Mouse (Mus musculus): ENCODE results near the gene Eipr1. TPM values are rescaled to one million over a fixed set of nuclear protein-coding genes. Genes with fewer than 3 reads are reported as not detected.
A peak's percentile ranks its signal among the peaks of the same experiment; 100 is the strongest.

Gene Eipr1
- polyA plus RNA-seq, 1 experiment from 2014 or later = 77.0 TPM

GRCm38 (mm10) chr12:28750876-28751275 lies 727 bp upstream of the Eipr1 start:
- Histone ChIP-seq H3K36me3 (ENCODE audit: control insufficient read depth, insufficient read depth, low read length) (peaks cover 14% of the 10 kb centered on the region), H3K9ac (replicated peaks; ENCODE audit: low read length) (no peak overlapping the region), H3K27me3 (ENCODE audit: control insufficient read depth, insufficient read depth, low read length) (no peaks in the 10 kb centered on the region), H3K27ac (replicated peaks; ENCODE audit: low read depth, low read length) (0 out of 2 replicates have a peak overlapping the region, but pooled peaks have one; percentile 58), H3K9me3 (ENCODE audit: control insufficient read depth, low read length) (no peaks in the 10 kb centered on the region), H3K4me1 (ENCODE audit: control insufficient read depth, insufficient read depth, low read length) (peaks cover 16% of the 10 kb centered on the region), H3K4me2 (ENCODE audit: low read length) (peak overlapping the region; percentile 81), H3K4me3 (replicated peaks; ENCODE audit: low read depth, low read length) (peak overlapping the region; percentile 72; the same call in 1 of the 2 replicates)
- WGBS = 95% methylated on average over 5 of the region's 5 CpGs
- DNase-seq (no peak), ATAC-seq (ENCODE audit: low FRiP score, low TSS enrichment) (no peak)

DNA sequence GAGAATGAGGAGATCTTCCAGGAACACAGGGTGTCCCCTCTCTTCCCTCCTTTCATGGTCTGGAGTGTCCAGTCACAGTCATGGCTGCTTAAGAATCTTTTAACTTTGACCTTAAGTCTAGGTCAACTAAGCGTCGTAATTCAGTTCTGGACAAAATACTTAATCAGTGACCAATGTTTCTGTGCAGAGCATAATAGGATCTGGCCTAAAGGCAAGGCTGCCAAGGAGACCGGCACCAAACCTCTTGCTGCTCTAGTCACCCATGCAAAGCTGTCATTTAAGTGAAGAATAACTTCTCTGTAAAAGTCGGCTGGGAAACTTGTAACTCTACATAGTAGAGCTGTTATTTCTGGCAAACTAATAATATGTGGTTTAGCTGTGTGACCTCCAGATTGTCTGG lies 4.4 kb downstream of the Eipr1 start:
- no peaks in the 10 kb centered on the region for H3K36me3 ChIP-seq (ENCODE audit: control insufficient read depth, insufficient read depth, low read length)
- ATAC-seq (ENCODE audit: low FRiP score, low TSS enrichment) = no peak
- H3K4me3 ChIP-seq (replicated peaks; ENCODE audit: low read depth, low read length) = no peak overlapping the region
- 84% methylated on average over 4 of the region's 4 CpGs for WGBS
- H3K27ac ChIP-seq (replicated peaks; ENCODE audit: low read depth, low read length) = no peak overlapping the region
- no peaks in the 10 kb centered on the region for H3K9me3 ChIP-seq (ENCODE audit: control insufficient read depth, low read length)
- H3K4me1 ChIP-seq (ENCODE audit: control insufficient read depth, insufficient read depth, low read length) = peaks cover 10% of the 10 kb centered on the region
- H3K27me3 ChIP-seq (ENCODE audit: control insufficient read depth, insufficient read depth, low read length) = no peaks in the 10 kb centered on the region
- no peak overlapping the region for H3K9ac ChIP-seq (replicated peaks; ENCODE audit: low read length)
- no peak for DNase-seq
- H3K4me2 ChIP-seq (ENCODE audit: low read length) = no peak overlapping the region

DNA sequence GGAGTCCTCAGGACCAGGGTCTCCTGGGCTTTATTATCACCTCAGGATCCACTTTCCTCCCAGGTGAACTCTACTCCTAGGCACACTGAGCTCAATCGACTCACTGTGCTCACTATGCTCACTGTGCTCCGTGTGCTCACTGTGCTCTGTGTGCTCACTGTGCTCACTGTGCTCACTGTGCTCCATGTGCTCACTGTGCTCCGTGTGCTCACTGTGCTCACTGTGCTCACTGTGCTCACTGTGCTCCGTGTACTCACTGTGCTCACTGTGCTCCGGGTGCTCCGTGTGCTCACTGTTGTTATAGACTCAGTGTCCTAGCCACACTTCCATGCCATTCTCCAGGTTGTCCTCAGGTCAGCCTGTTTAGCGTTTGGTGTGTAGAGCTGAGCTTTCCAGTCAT lies 18.4 kb downstream of the Eipr1 start:
- no peaks in the 10 kb centered on the region for H3K9me3 ChIP-seq (ENCODE audit: control insufficient read depth, low read length)
- H3K4me2 ChIP-seq (ENCODE audit: low read length) = no peak overlapping the region
- no peak overlapping the region for H3K9ac ChIP-seq (replicated peaks; ENCODE audit: low read length)
- DNase-seq (no peak), ATAC-seq (ENCODE audit: low FRiP score, low TSS enrichment) (no peak)
- peaks cover 7% of the 10 kb centered on the region; the same call in 1 of the 2 replicates for H3K4me1 ChIP-seq (ENCODE audit: control insufficient read depth, insufficient read depth, low read length)
- H3K27me3 ChIP-seq (ENCODE audit: control insufficient read depth, insufficient read depth, low read length) = no peaks in the 10 kb centered on the region
- no peak overlapping the region for H3K4me3 ChIP-seq (replicated peaks; ENCODE audit: low read depth, low read length)
- H3K27ac ChIP-seq (replicated peaks; ENCODE audit: low read depth, low read length) = no peak overlapping the region
- WGBS = 95% methylated on average over 7 of the region's 7 CpGs
- H3K36me3 ChIP-seq (ENCODE audit: control insufficient read depth, insufficient read depth, low read length) = peaks cover 31% of the 10 kb centered on the region

GRCm38 (mm10) chr12:28773815-28774214 lies 22.2 kb downstream of the Eipr1 start:
- H3K4me2 ChIP-seq (ENCODE audit: low read length) = no peak overlapping the region
- DNase-seq = peak; percentile 60
- no peak overlapping the region for H3K27ac ChIP-seq (replicated peaks; ENCODE audit: low read depth, low read length)
- no peak; the same call in 1 of the 2 replicates for ATAC-seq (ENCODE audit: low FRiP score, low TSS enrichment)
- peaks cover 7% of the 10 kb centered on the region; the same call in 1 of the 2 replicates for H3K36me3 ChIP-seq (ENCODE audit: control insufficient read depth, insufficient read depth, low read length)
- no peak overlapping the region for H3K4me3 ChIP-seq (replicated peaks; ENCODE audit: low read depth, low read length)
- H3K9ac ChIP-seq (replicated peaks; ENCODE audit: low read length) = no peak overlapping the region
- peaks cover 16% of the 10 kb centered on the region for H3K4me1 ChIP-seq (ENCODE audit: control insufficient read depth, insufficient read depth, low read length)
- no peaks in the 10 kb centered on the region for H3K9me3 ChIP-seq (ENCODE audit: control insufficient read depth, low read length)
- 80% methylated on average over 3 of the region's 3 CpGs for WGBS
- no peaks in the 10 kb centered on the region for H3K27me3 ChIP-seq (ENCODE audit: control insufficient read depth, insufficient read depth, low read length)

GRCm38 (mm10) chr12:28775120-28775519 lies 23.5 kb downstream of the Eipr1 start:
- no peaks in the 10 kb centered on the region for H3K9me3 ChIP-seq (ENCODE audit: control insufficient read depth, low read length)
- H3K4me1 ChIP-seq (ENCODE audit: control insufficient read depth, insufficient read depth, low read length) = peaks cover 16% of the 10 kb centered on the region
- H3K27me3 ChIP-seq (ENCODE audit: control insufficient read depth, insufficient read depth, low read length) = no peaks in the 10 kb centered on the region
- DNase-seq = peak; percentile 39
- no peak overlapping the region for H3K9ac ChIP-seq (replicated peaks; ENCODE audit: low read length)
- no peak overlapping the region for H3K4me2 ChIP-seq (ENCODE audit: low read length)
- peaks cover under 1% of the 10 kb centered on the region; the same call in 1 of the 2 replicates for H3K36me3 ChIP-seq (ENCODE audit: control insufficient read depth, insufficient read depth, low read length)
- 18% methylated on average over 8 of the region's 8 CpGs for WGBS
- H3K27ac ChIP-seq (replicated peaks; ENCODE audit: low read depth, low read length) = peak overlapping the region; percentile 66; the same call in 1 of the 2 replicates
- ATAC-seq (ENCODE audit: low FRiP score, low TSS enrichment) = no peak
- no peak overlapping the region for H3K4me3 ChIP-seq (replicated peaks; ENCODE audit: low read depth, low read length)

DNA sequence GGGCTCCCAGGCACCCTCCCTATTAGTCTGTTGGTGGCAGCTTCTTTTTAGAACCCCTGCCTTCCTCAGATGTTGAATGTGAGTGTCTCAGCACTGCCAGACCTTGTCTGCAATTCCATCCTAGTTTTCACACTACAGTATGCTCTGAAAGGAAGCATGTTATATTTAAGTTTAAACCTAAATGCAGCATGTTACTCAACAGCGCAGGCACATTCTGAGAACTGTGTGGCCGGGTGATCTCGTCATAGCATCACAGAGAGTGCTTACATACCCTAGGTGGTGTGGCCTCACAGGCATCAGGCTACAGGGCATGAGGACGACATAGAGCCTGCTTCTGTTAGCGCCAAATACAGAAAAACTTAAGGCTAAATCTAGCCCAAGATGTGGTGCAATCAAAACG lies 24.0 kb downstream of the Eipr1 start:
- Histone ChIP-seq H3K4me2 (ENCODE audit: low read length) (no peak overlapping the region), H3K36me3 (ENCODE audit: control insufficient read depth, insufficient read depth, low read length) (no peaks in the 10 kb centered on the region), H3K9ac (replicated peaks; ENCODE audit: low read length) (no peak overlapping the region), H3K9me3 (ENCODE audit: control insufficient read depth, low read length) (no peaks in the 10 kb centered on the region), H3K4me3 (replicated peaks; ENCODE audit: low read depth, low read length) (no peak overlapping the region), H3K27ac (replicated peaks; ENCODE audit: low read depth, low read length) (peak overlapping the region; percentile 66; the same call in 1 of the 2 replicates), H3K27me3 (ENCODE audit: control insufficient read depth, insufficient read depth, low read length) (no peaks in the 10 kb centered on the region), H3K4me1 (ENCODE audit: control insufficient read depth, insufficient read depth, low read length) (peaks cover 16% of the 10 kb centered on the region)
- DNase-seq = no peak
- no peak for ATAC-seq (ENCODE audit: low FRiP score, low TSS enrichment)
- 84% methylated on average over 6 of the region's 6 CpGs for WGBS

DNA sequence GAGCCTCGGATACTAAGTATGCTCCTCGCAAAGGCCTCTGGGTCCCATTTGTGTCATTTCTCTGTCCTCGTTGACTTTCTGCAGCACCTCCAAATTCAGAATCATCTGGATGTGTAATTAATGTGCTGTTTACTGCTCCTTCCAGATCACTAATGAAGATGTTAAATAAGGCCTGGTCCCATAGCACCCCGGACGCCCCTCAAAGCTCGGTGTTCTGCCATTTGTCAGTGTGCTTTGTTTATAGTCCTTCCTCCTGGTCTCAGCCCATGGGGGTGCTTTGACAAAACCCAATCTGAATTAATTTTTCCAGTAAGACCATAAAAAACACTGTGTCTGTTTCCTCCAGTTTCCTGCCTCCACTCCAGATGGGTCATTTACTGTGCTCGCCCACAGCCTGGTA lies 28.6 kb downstream of the Eipr1 start:
- no peak overlapping the region for H3K4me2 ChIP-seq (ENCODE audit: low read length)
- ATAC-seq (ENCODE audit: low FRiP score, low TSS enrichment) (no peak), DNase-seq (no peak)
- H3K4me1 ChIP-seq (ENCODE audit: control insufficient read depth, insufficient read depth, low read length) = peaks cover 19% of the 10 kb centered on the region
- H3K36me3 ChIP-seq (ENCODE audit: control insufficient read depth, insufficient read depth, low read length) = no peaks in the 10 kb centered on the region
- no peak overlapping the region for H3K4me3 ChIP-seq (replicated peaks; ENCODE audit: low read depth, low read length)
- H3K27ac ChIP-seq (replicated peaks; ENCODE audit: low read depth, low read length) = no peak overlapping the region
- no peaks in the 10 kb centered on the region for H3K27me3 ChIP-seq (ENCODE audit: control insufficient read depth, insufficient read depth, low read length)
- H3K9me3 ChIP-seq (ENCODE audit: control insufficient read depth, low read length) = no peaks in the 10 kb centered on the region
- no peak overlapping the region for H3K9ac ChIP-seq (replicated peaks; ENCODE audit: low read length)
- 74% methylated on average over 7 of the region's 7 CpGs for WGBS

- H3K4me2 ChIP-seq (ENCODE audit: low read length) = no peak overlapping the region
- H3K9ac ChIP-seq (replicated peaks; ENCODE audit: low read length) = no peak overlapping the region
- H3K4me3 ChIP-seq (replicated peaks; ENCODE audit: low read depth, low read length) = no peak overlapping the region
- no peaks in the 10 kb centered on the region for H3K36me3 ChIP-seq (ENCODE audit: control insufficient read depth, insufficient read depth, low read length)
- no peaks in the 10 kb centered on the region for H3K9me3 ChIP-seq (ENCODE audit: control insufficient read depth, low read length)
- no peak overlapping the region for H3K27ac ChIP-seq (replicated peaks; ENCODE audit: low read depth, low read length)
- peaks cover 14% of the 10 kb centered on the region for H3K4me1 ChIP-seq (ENCODE audit: control insufficient read depth, insufficient read depth, low read length)
- DNase-seq (no peak), ATAC-seq (ENCODE audit: low FRiP score, low TSS enrichment) (no peak)
- 97% methylated on average over 3 of the region's 3 CpGs for WGBS
- H3K27me3 ChIP-seq (ENCODE audit: control insufficient read depth, insufficient read depth, low read length) = no peaks in the 10 kb centered on the region
These were observed 31.0 kb downstream of the Eipr1 start for GRCm38 (mm10) chr12:28782637-28783036.

- no peak overlapping the region for H3K4me2 ChIP-seq (ENCODE audit: low read length)
- DNase-seq (peak; percentile 26), ATAC-seq (ENCODE audit: low FRiP score, low TSS enrichment) (no peak)
- H3K9me3 ChIP-seq (ENCODE audit: control insufficient read depth, low read length) = no peaks in the 10 kb centered on the region
- peak overlapping the region; percentile 33; the same call in 1 of the 2 replicates for H3K27ac ChIP-seq (replicated peaks; ENCODE audit: low read depth, low read length)
- no peaks in the 10 kb centered on the region for H3K36me3 ChIP-seq (ENCODE audit: control insufficient read depth, insufficient read depth, low read length)
- peaks cover 14% of the 10 kb centered on the region for H3K4me1 ChIP-seq (ENCODE audit: control insufficient read depth, insufficient read depth, low read length)
- H3K4me3 ChIP-seq (replicated peaks; ENCODE audit: low read depth, low read length) = no peak overlapping the region
- H3K9ac ChIP-seq (replicated peaks; ENCODE audit: low read length) = no peak overlapping the region
- no peaks in the 10 kb centered on the region for H3K27me3 ChIP-seq (ENCODE audit: control insufficient read depth, insufficient read depth, low read length)
- 27% methylated on average over 4 of the region's 4 CpGs for WGBS
These were observed 32.8 kb downstream of the Eipr1 start for GRCm38 (mm10) chr12:28784355-28784754.

Measured in midbrain, embryonic 14.5 days (tissue).